Mouse (Mus musculus): ENCODE measurements around the gene Stk36.

- TF ChIP-seq POLR2A (IDR thresholded peaks at IDR 0.05; ENCODE audit: borderline replicate concordance, low read depth, low read length) (no peak), CTCF (IDR thresholded peaks at IDR 0.05; ENCODE audit: low read depth, low read length) (no peak)
Observed at GRCm38 (mm10) chr1:74559061-74559460, 42.2 kb upstream of the Stk36 start.

Data from bone marrow macrophage, adult 2 months (primary cell).